Mouse (Mus musculus) liver, embryonic 12.5 days (tissue): ENCODE measurements around the gene Scn9a. TPM values are rescaled to one million over a fixed set of nuclear protein-coding genes. Genes with fewer than 3 reads are reported as not detected.

ENCODE experiments used
- ATAC-seq: fragments of 200-750 bp; cut with Nextera tagmentation; 2 replicates; pipeline ENCODE4 v1.8.0; 2017; ENCODE audit warnings: moderate number of reproducible peaks, mild to moderate bottlenecking, moderate library complexity
- H3K27ac ChIP-seq: fragments of 300-500 bp; sonication (generic); 2 replicates; pipeline ENCODE4 v1.5.1; 2016; ENCODE audit warnings: mild to moderate bottlenecking
- H3K27me3 ChIP-seq: fragments of 300-500 bp; sonication (generic); replicated peaks from 2 replicates; pipeline ENCODE4 v1.6.1; 2016; ENCODE audit warnings: mild to moderate bottlenecking, moderate library complexity
- H3K36me3 ChIP-seq: fragments of 300-500 bp; sonication (generic); 2 replicates; pipeline ENCODE4 v1.6.1; 2016; ENCODE audit warnings: mild to moderate bottlenecking, moderate library complexity
- H3K4me1 ChIP-seq: fragments of 300-500 bp; sonication (generic); 2 replicates; pipeline ENCODE4 v1.6.1; 2016
- H3K4me2 ChIP-seq: fragments of 300-500 bp; sonication (generic); 2 replicates; pipeline ENCODE4 v1.6.1; 2016; ENCODE audit warnings: mild to moderate bottlenecking, moderate library complexity
- H3K4me3 ChIP-seq: fragments of 300-500 bp; sonication (generic); 2 replicates; pipeline ENCODE4 v1.5.1; 2016; ENCODE audit warnings: mild to moderate bottlenecking, moderate library complexity
- H3K9ac ChIP-seq: fragments of 300-500 bp; sonication (generic); 2 replicates; pipeline ENCODE4 v1.6.1; 2016; ENCODE audit warnings: mild to moderate bottlenecking, moderate library complexity
- H3K9me3 ChIP-seq: fragments of 300-500 bp; sonication (generic); replicated peaks from 2 replicates; pipeline ENCODE4 v1.6.1; 2016; ENCODE audit warnings: mild to moderate bottlenecking, moderate library complexity
- WGBS: fragments of 180-500 bp; shearing (Covaris S2); methylation state at CpG from one replicate; pipeline ENCODE4 v1.1.7; 2016; ENCODE audit not compliant: insufficient replicate concordance; 5-methylcytosine and 5-hydroxymethylcytosine counted together
- polyA plus RNA-seq: library from polyadenylated mRNA; unstranded; fragments of >200 nt; fragmentation: Nextera tagmentation; extraction: Ambion mirVana; gene quantifications from 2 replicates; pipeline ENCODE4 v1.2.1, GENCODE M21; 2016

Gene Scn9a
- not detected in 2 replicates for polyA plus RNA-seq

- Histone ChIP-seq H3K36me3 (no peaks in the 10 kb centered on the region), H3K27ac (no peak within 1 kb of the TSS), H3K27me3 (peaks cover 19% of the 10 kb centered on the region), H3K9me3 (no peaks in the 10 kb centered on the region), H3K4me2 (0 out of 2 replicates have a peak within 1 kb of the TSS, but pooled peaks have one; percentile 23), H3K9ac (no peak within 1 kb of the TSS), H3K4me1 (no peaks in the 10 kb centered on the region), H3K4me3 (no peak within 1 kb of the TSS)
- 3% methylated on average over 29 of the region's 29 CpGs for WGBS
- ATAC-seq: peak; percentile 40; the same call in 1 of the 2 replicates
Observed at GRCm38 (mm10) chr2:66634580-66635359, at the start of gene Scn9a. TSS of gene Scn9a (minus strand) at chr2:66634962.

DNA sequence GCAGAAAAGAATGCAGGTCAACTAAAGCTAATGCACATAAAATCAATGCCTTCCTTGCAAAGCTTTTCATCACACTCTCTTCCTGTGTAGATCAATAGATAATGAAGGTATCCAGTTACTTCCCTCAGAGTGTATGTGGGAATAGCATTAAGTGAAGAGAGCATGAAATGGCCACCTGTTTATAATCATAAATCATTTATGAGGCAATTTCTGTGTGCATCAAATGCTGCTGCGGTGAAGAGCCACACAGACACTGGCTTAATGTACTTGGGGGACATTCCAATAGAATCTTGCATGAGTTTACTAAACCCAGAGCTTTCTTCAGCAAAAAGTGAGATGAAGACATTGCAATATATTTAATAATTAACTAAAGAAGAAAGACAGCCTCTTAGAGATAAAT lies 27.2 kb upstream of the Scn9a start:
- 68% methylated on average over 1 of the region's 1 CpGs for WGBS
- Histone ChIP-seq H3K4me2 (no peak overlapping the region), H3K9me3 (no peaks in the 10 kb centered on the region), H3K36me3 (no peaks in the 10 kb centered on the region), H3K9ac (no peak overlapping the region), H3K4me3 (no peak overlapping the region), H3K27ac (no peak overlapping the region), H3K4me1 (no peaks in the 10 kb centered on the region), H3K27me3 (no peaks in the 10 kb centered on the region)
- ATAC-seq: no peak

DNA sequence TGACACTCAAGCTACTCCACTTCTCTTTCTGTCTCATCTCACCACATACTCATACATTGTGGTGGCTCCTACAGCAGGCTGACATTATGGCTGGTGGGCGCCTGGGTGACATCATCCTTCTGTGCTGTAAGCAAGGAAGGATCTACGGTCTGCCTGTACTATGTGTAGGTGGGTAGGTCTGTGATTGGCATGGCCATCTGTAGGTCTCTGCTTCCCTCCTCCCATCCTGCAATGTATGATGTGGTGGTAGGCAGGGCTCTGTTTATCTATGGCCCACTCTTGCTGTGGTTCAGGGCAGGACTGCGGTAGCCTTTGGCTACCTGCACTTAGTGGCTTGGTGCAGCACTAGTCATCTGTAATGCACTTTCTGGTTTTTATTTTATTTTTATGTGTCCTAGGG lies 21.7 kb upstream of the Scn9a start:
- no peak for ATAC-seq
- Histone ChIP-seq H3K4me3 (no peak overlapping the region), H3K9me3 (no peaks in the 10 kb centered on the region), H3K9ac (no peak overlapping the region), H3K27ac (no peak overlapping the region), H3K27me3 (no peaks in the 10 kb centered on the region), H3K4me1 (no peaks in the 10 kb centered on the region), H3K4me2 (no peak overlapping the region), H3K36me3 (no peaks in the 10 kb centered on the region)
- 74% methylated on average over 3 of the region's 3 CpGs for WGBS

DNA sequence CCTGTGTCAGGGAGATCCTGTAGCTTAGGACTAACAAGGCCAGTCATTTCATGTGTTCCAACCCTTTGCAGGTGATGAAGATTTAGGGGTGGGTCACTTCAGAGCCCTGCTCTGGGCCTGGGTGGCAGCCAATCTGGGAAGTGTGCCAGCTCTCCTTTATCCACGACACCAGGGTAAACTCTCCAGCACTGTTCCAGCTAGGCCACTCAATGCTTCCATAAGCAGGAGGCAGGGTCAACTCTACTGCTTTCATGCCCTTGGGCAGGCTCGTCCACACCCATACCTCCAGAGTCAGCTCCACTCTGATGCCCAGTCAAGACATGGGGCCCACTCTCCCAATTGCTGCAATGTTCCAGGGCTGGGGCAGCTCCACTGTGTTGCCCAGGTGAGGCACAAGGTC lies 20.7 kb upstream of the Scn9a start:
- Histone ChIP-seq H3K4me1 (no peaks in the 10 kb centered on the region), H3K27me3 (no peaks in the 10 kb centered on the region), H3K9me3 (no peaks in the 10 kb centered on the region), H3K9ac (no peak overlapping the region), H3K27ac (no peak overlapping the region), H3K4me2 (no peak overlapping the region), H3K4me3 (no peak overlapping the region), H3K36me3 (no peaks in the 10 kb centered on the region)
- ATAC-seq: no peak
- 52% methylated on average over 2 of the region's 2 CpGs for WGBS

DNA sequence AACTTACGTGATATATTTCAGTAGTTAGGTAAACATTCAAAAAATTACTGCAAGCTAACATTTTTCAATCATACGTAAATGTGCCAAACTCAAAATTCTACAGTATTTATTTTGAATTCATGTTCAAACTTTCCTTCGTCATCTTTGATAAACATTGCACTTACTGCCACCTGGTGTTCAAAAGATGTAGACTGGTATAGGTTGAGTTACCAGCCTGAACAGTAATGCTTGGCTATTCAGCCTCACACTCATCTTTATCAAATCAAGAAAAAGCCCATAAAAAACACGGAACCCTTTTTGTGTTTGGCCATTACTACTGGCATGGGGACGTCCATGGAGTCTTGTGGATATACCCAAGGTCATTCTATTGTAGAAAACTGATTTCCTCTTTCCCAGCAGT lies 9.6 kb upstream of the Scn9a start:
- Histone ChIP-seq H3K27me3 (no peaks in the 10 kb centered on the region), H3K9me3 (no peaks in the 10 kb centered on the region), H3K9ac (no peak overlapping the region), H3K36me3 (no peaks in the 10 kb centered on the region), H3K27ac (no peak overlapping the region), H3K4me3 (no peak overlapping the region), H3K4me1 (no peaks in the 10 kb centered on the region), H3K4me2 (no peak overlapping the region)
- WGBS: 26% methylated on average over 5 of the region's 5 CpGs
- ATAC-seq: no peak

DNA sequence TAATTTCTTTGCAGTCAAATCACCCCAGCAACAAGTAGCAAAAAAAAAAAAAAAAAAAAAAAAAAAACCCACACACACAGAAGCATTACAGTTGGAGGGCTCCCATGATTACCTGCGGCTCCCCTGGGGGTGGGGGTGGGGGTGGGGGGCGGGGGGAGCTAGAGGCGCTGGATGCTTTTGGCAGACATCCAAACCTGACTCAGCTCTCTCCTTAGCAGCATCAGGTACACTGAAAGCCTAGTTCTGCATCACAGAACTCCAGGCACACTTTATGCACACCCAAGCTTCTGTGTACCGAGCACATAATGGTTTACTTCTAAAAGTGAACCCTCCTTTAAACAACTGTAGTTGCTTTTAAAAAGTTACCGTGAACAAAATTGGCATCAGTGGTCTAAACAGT lies 2.0 kb downstream of the Scn9a start:
- H3K4me3 ChIP-seq: no peak overlapping the region
- no peak for ATAC-seq
- WGBS: 26% methylated on average over 5 of the region's 5 CpGs

GRCm38 (mm10) chr2:66611091-66611490 lies 23.7 kb downstream of the Scn9a start:
- Histone ChIP-seq H3K36me3 (no peaks in the 10 kb centered on the region), H3K27me3 (no peaks in the 10 kb centered on the region), H3K4me3 (no peak overlapping the region), H3K4me2 (no peak overlapping the region), H3K27ac (no peak overlapping the region), H3K9ac (no peak overlapping the region), H3K4me1 (no peaks in the 10 kb centered on the region), H3K9me3 (no peaks in the 10 kb centered on the region)
- ATAC-seq: no peak
- WGBS: 66% methylated on average over 7 of the region's 7 CpGs

More for the DNA sequence above, 2.0 kb downstream of the Scn9a start:
- H3K4me1 ChIP-seq: no peaks in the 10 kb centered on the region
- no peaks in the 10 kb centered on the region for H3K9me3 ChIP-seq
- H3K27me3 ChIP-seq: peaks cover 19% of the 10 kb centered on the region
- no peak overlapping the region for H3K4me2 ChIP-seq
- no peaks in the 10 kb centered on the region for H3K36me3 ChIP-seq
- no peak overlapping the region for H3K27ac ChIP-seq
- H3K9ac ChIP-seq: no peak overlapping the region

DNA sequence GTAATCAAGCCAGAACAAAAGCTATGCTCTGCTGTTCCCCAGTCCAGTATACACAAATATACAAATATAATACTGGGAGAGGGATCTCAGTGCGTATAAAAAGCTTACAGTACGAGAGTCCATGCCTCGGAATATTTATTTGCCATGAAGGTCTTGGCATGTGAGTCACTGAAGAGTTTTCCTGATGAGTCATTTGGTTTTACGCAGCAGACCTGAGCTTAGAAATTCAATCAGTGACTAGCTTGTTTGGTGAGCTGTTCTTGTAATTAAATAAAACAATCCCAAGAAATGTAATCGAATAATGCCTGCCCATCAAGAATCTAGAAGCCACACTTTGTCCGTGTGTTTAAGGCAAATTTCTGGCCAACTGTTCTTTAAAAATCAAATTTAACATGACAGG lies 37.4 kb downstream of the Scn9a start:
- WGBS: 76% methylated on average over 6 of the region's 6 CpGs
- Histone ChIP-seq H3K4me2 (no peak overlapping the region), H3K9ac (no peak overlapping the region), H3K36me3 (no peaks in the 10 kb centered on the region), H3K9me3 (no peaks in the 10 kb centered on the region), H3K27ac (no peak overlapping the region), H3K4me1 (no peaks in the 10 kb centered on the region), H3K4me3 (no peak overlapping the region), H3K27me3 (no peaks in the 10 kb centered on the region)
- ATAC-seq: no peak

GRCm38 (mm10) chr2:66596145-66596544 lies 38.6 kb downstream of the Scn9a start:
- no peaks in the 10 kb centered on the region for H3K4me1 ChIP-seq
- no peaks in the 10 kb centered on the region for H3K9me3 ChIP-seq
- no peak overlapping the region for H3K4me2 ChIP-seq
- no peaks in the 10 kb centered on the region for H3K27me3 ChIP-seq
- H3K27ac ChIP-seq: no peak overlapping the region
- H3K36me3 ChIP-seq: no peaks in the 10 kb centered on the region
- ATAC-seq: no peak
- H3K9ac ChIP-seq: no peak overlapping the region
- H3K4me3 ChIP-seq: no peak overlapping the region
- WGBS: 53% methylated on average over 5 of the region's 5 CpGs

- ATAC-seq: no peak
- Histone ChIP-seq H3K9ac (no peak overlapping the region), H3K9me3 (no peaks in the 10 kb centered on the region), H3K4me3 (no peak overlapping the region), H3K36me3 (no peaks in the 10 kb centered on the region), H3K4me2 (no peak overlapping the region), H3K27me3 (no peaks in the 10 kb centered on the region), H3K4me1 (no peaks in the 10 kb centered on the region), H3K27ac (no peak overlapping the region)
- 61% methylated on average over 3 of the region's 3 CpGs for WGBS
Observed at GRCm38 (mm10) chr2:66590151-66590550, 44.6 kb downstream of the Scn9a start.

GRCm38 (mm10) chr2:66580026-66580808 lies 54.5 kb downstream of the Scn9a start:
- 58% methylated on average over 5 of the region's 5 CpGs for WGBS
- H3K9me3 ChIP-seq: no peaks in the 10 kb centered on the region
- ATAC-seq: no peak
- no peaks in the 10 kb centered on the region for H3K36me3 ChIP-seq
- H3K9ac ChIP-seq: no peak overlapping the region
- no peak overlapping the region for H3K27ac ChIP-seq
- no peaks in the 10 kb centered on the region for H3K27me3 ChIP-seq
- H3K4me1 ChIP-seq: no peaks in the 10 kb centered on the region
- no peak overlapping the region for H3K4me3 ChIP-seq
- no peak overlapping the region for H3K4me2 ChIP-seq

GRCm38 (mm10) chr2:66548254-66548653 lies 86.5 kb downstream of the Scn9a start:
- Histone ChIP-seq H3K4me1 (no peaks in the 10 kb centered on the region), H3K9ac (no peak overlapping the region), H3K36me3 (no peaks in the 10 kb centered on the region), H3K9me3 (no peaks in the 10 kb centered on the region; the same call in 1 of the 2 replicates), H3K4me3 (no peak overlapping the region), H3K27ac (no peak overlapping the region), H3K4me2 (no peak overlapping the region), H3K27me3 (no peaks in the 10 kb centered on the region)
- no peak for ATAC-seq
- 56% methylated on average over 3 of the region's 3 CpGs for WGBS
